Mouse (Mus musculus) small intestine, adult 2 months (tissue): ENCODE results near the gene Olfr1450. TPM values are rescaled to one million over a fixed set of nuclear protein-coding genes. Genes with fewer than 3 reads are reported as not detected.
"Not testable (repeated sequence)": the region's sequence is repeated elsewhere in the genome, so short reads cannot be mapped to it uniquely, and the experiment has no call there.

Source experiments
- H3K27ac ChIP-seq: fragments of 200-500 bp; 2 replicates; pipeline ENCODE4 v1.5.1; 2012; ENCODE audit warnings: low read depth, low read length, control low read depth, inconsistent platforms; ENCODE audit not compliant: insufficient read depth
- H3K27me3 ChIP-seq: fragments of 200-500 bp; 2 replicates; pipeline ENCODE4 v1.6.1; 2012; ENCODE audit warnings: mild to moderate bottlenecking, moderate library complexity, low read length, inconsistent platforms; ENCODE audit not compliant: control insufficient read depth, insufficient read depth
- H3K36me3 ChIP-seq: fragments of 200-500 bp; 2 replicates; pipeline ENCODE4 v1.6.1; 2012; ENCODE audit warnings: mild to moderate bottlenecking, low read length, control low read depth, inconsistent platforms; ENCODE audit not compliant: control insufficient read depth, insufficient read depth
- H3K4me1 ChIP-seq: fragments of 200-500 bp; 2 replicates; pipeline ENCODE4 v1.6.1; 2012; ENCODE audit warnings: low read length, inconsistent platforms, mixed read lengths; ENCODE audit not compliant: control insufficient read depth, insufficient read depth, insufficient read length
- H3K4me3 ChIP-seq: fragments of 200-500 bp; 2 replicates; pipeline ENCODE4 v1.5.1; 2012; ENCODE audit warnings: low read depth, mild to moderate bottlenecking, control low read depth, inconsistent platforms, low read length, moderate library complexity
- CTCF ChIP-seq: fragments of 200-500 bp; IDR thresholded peaks from 2 replicates; pipeline ENCODE4 v1.5.1; 2012; ENCODE audit warnings: low read depth, mild to moderate bottlenecking, control low read depth, inconsistent platforms, low read length, moderate library complexity, mixed read lengths; ENCODE audit not compliant: insufficient replicate concordance, insufficient read length; ENCODE audit errors: extremely low read depth
- POLR2A ChIP-seq: fragments of 200-500 bp; IDR thresholded peaks from 2 replicates; pipeline ENCODE4 v1.6.1; 2012; ENCODE audit warnings: low read depth, mild to moderate bottlenecking, control low read depth, inconsistent platforms, low read length, moderate library complexity
- WGBS: fragments of 180-500 bp; shearing (Covaris S2); methylation state at CpG from one replicate; pipeline ENCODE4 v1.1.7; 2018; 5-methylcytosine and 5-hydroxymethylcytosine counted together
- polyA plus RNA-seq: library from polyadenylated mRNA; depleted of rRNA; stranded (reverse); fragments of >200 nt; gene quantifications from 2 replicates; pipeline ENCODE4 v1.2.3, GENCODE M21; 2012; rRNA removed

Olfr1450 gene
- polyA plus RNA-seq = not detected in 2 replicates

DNA sequence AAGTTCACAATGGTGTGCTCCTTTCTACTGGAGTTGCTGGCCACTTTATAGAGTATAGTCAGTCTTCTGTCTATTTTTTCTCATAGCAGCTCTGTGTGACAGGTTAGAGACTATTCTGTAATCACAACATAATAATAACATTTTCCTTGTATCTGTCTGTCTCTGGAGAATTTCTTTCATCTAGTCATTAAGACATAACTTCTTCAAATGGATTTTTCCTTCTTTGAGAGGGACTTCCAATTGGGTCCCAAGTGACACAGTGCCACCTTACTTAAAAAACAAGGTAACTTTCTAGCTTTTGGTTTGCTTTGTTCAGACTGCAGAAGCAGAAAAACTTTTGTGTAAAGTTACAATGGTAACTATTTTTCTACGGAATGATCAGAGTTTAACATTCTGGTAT, at the start of gene Olfr1450:
TSS of gene Olfr1450 (plus strand) at position 301 of the 400 bp plus-strand sequence.
- Histone ChIP-seq H3K4me3 (no peak within 1 kb of the TSS), H3K36me3 (no peaks in the 10 kb centered on the region), H3K27ac (no peak within 1 kb of the TSS), H3K27me3 (no peaks in the 10 kb centered on the region), H3K4me1 (no peaks in the 10 kb centered on the region)
- TF ChIP-seq POLR2A = no peak
- no peak for TF ChIP-seq CTCF
- 88% methylated on average over 1 of the region's 1 CpGs for WGBS

DNA sequence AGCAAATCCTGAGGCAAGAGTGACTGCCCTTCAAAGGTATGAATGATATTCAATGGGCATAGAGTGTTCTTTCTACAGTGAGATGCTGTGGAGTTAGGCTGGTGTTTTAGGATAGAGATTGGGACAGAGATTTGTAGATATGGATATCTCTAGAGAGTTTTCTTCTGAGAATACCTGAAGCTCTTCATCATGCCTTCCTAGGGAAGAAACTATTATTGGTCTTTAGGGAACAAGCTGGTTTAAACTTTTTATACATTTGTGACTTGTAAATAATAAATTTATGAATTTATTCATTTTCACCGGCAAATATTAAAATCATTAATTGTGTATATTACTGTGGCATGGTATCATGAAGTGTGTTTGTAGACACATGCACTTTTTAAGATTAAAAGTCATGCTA, 46.4 kb upstream of the Olfr1450 start, which contains the start of gene Olfr1447:
TSS of gene Olfr1447 (minus strand) at position 101 of the 400 bp plus-strand sequence.
- no peak for TF ChIP-seq CTCF
- no peak for TF ChIP-seq POLR2A
- no peaks in the 10 kb centered on the region for H3K36me3 ChIP-seq
- no peak within 1 kb of the TSS for H3K27ac ChIP-seq
- no peaks in the 10 kb centered on the region for H3K27me3 ChIP-seq
- no peak within 1 kb of the TSS for H3K4me3 ChIP-seq
- no peaks in the 10 kb centered on the region for H3K4me1 ChIP-seq
- 94% methylated on average over 1 of the region's 1 CpGs for WGBS

DNA sequence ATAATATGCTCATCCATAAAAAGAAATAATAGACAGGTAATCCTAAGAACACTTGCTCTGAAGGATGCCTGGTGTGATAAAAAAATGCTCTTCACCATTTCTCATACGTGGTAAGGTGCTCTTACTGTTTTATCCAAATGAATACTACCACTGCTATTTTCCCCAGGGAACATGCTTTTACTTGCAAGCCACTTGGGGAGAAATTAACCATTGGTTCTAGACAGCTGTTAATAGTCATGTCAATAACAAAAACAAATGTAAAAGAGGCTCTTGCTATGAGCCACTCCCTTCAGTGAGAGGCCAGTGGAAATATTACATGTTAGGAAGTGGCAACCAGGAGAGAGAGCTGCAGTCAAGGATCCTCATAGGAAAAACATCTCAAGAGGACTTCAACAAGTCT, 25.7 kb upstream of the Olfr1450 start, which contains the start of gene Olfr1448:
TSS of gene Olfr1448 (minus strand) at position 101 of the 400 bp plus-strand sequence.
- H3K27me3 ChIP-seq = no peaks in the 10 kb centered on the region
- H3K27ac ChIP-seq = no peak within 1 kb of the TSS
- no peaks in the 10 kb centered on the region for H3K36me3 ChIP-seq
- no peak for TF ChIP-seq CTCF
- no peak for TF ChIP-seq POLR2A
- WGBS = 72% methylated on average over 1 of the region's 1 CpGs
- no peak within 1 kb of the TSS for H3K4me3 ChIP-seq
- H3K4me1 ChIP-seq = no peaks in the 10 kb centered on the region

DNA sequence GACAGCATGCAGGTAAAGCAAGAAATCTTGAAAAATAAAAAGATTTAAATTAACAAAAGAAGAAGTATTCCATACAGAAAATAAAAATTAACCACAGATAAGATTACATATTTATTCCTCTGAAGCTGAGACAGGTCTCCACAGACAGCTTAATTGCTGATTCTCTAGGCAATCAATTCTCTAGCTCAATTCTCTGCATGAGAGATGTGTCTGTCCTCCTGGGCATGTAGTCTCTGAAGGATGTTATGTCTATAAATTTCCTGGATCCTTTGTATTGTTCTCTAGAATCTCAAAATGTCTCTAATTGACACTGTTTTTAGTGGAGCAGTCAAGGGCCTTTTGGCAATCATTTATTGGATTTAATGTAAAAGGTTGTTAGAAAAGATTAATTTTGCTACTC, 19.5 kb upstream of the Olfr1450 start, which contains the start of gene Olfr1449:
TSS of gene Olfr1449 (plus strand) at position 301 of the 400 bp plus-strand sequence.
- Histone ChIP-seq H3K4me3 (no peak within 1 kb of the TSS), H3K4me1 (no peaks in the 10 kb centered on the region), H3K27me3 (no peaks in the 10 kb centered on the region), H3K27ac (no peak within 1 kb of the TSS), H3K36me3 (no peaks in the 10 kb centered on the region)
- TF ChIP-seq CTCF (no peak), POLR2A (no peak)

DNA sequence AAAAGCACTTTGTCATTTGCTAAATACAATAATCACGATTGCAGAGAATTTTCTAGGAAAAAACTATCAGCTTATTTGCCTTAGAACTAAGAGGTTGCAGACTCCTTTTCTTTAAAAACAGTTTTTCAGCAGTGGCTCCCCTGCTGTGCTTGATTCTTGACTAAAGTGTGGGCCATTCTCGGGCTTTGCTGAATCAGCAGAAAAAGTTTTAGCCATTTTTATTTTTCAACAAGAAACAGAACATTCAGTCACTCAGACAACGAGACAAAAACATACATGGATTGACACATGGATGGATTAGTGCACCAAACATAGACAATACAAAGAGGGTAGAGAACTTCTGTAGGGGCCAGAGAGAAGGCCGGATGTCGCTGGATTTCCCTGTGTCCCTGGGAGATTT, 20.0 kb downstream of the Olfr1450 start:
- not testable (repeated sequence) for H3K27me3 ChIP-seq, H3K4me3 ChIP-seq, H3K27ac ChIP-seq, H3K36me3 ChIP-seq, H3K4me1 ChIP-seq
- WGBS = 78% methylated on average over 5 of the region's 5 CpGs

DNA sequence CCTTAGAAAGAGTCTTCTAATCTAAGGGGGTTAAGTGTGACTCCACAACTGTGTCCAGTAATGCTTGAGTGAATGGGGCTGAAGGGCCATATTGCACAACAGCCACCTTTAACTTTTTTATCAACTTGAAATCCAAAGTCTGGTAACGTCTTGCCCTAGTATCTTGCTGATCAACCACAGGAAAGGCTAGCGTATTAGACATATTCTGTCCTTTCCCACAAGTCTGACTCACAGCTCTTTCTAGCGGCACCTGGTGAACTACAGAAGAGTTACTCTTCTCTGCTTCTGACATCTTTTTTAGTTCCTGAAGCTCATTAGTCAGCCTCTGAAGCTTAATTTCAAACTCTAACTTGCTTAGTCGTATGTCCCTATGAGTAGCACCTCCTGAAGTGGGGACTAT, 42.3 kb downstream of the Olfr1450 start:
- 92% methylated on average over 4 of the region's 4 CpGs for WGBS
- not testable (repeated sequence) for H3K27me3 ChIP-seq, H3K4me3 ChIP-seq, H3K4me1 ChIP-seq, H3K27ac ChIP-seq, H3K36me3 ChIP-seq

DNA sequence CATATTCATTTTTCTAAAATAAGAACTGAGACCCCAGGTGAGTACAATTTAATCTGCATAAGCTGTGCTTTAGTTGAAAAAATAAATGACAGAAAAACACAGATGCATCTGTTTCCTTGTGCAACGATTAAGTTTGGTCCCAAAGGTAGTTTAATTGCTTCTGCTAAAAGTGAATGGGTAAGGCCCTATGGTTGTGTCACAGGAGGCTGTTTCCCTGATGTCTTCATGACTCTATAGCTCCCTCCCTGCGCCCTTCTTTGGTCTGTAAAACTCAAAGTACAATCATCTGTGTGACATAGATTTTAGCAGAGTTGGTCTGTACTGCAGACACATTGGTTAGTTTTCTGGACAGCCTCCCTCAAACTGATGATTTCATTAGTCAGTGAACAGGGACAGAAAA, 44.7 kb downstream of the Olfr1450 start, which contains the start of gene Olfr1451:
TSS of gene Olfr1451 (plus strand) at position 301 of the 400 bp plus-strand sequence.
- no peaks in the 10 kb centered on the region for H3K27me3 ChIP-seq
- H3K27ac ChIP-seq = no peak within 1 kb of the TSS
- TF ChIP-seq POLR2A = no peak
- no peaks in the 10 kb centered on the region for H3K4me1 ChIP-seq
- H3K36me3 ChIP-seq = no peaks in the 10 kb centered on the region
- 55% methylated on average over 2 of the region's 2 CpGs for WGBS
- no peak within 1 kb of the TSS for H3K4me3 ChIP-seq

Other genes starting within 250 kb of the Olfr1450 start
- gene Cntf, start 184.6 kb upstream of the Olfr1450 start, polyA plus RNA-seq = 0.23 TPM in 1 of 2 replicates, not detected in the other
- gene Zfp91, start 154.1 kb upstream of the Olfr1450 start, polyA plus RNA-seq = 3.3 and 8.0 TPM in 2 replicates
- gene Lpxn, start 154.1 kb upstream of the Olfr1450 start, polyA plus RNA-seq = 2.8 and 4.8 TPM in 2 replicates
- gene Gm5244, start 103.6 kb upstream of the Olfr1450 start, polyA plus RNA-seq = not detected in 2 replicates
- gene Olfr1444, start 93.0 kb upstream of the Olfr1450 start, polyA plus RNA-seq = not detected in 2 replicates
- not detected in 2 replicates for gene Olfr1445, start 66.4 kb upstream of the Olfr1450 start, polyA plus RNA-seq
- gene Olfr1446, start 56.7 kb upstream of the Olfr1450 start, polyA plus RNA-seq = not detected in 2 replicates
- gene Olfr1447, start 46.5 kb upstream of the Olfr1450 start, polyA plus RNA-seq = not detected in 2 replicates
- gene Olfr1448, start 25.8 kb upstream of the Olfr1450 start, polyA plus RNA-seq = not detected in 2 replicates
- gene Olfr1449, start 19.4 kb upstream of the Olfr1450 start, polyA plus RNA-seq = not detected in 2 replicates
- gene Olfr1451, start 44.8 kb downstream of the Olfr1450 start, polyA plus RNA-seq = not detected in 2 replicates
- gene Olfr1453, start 78.1 kb downstream of the Olfr1450 start, polyA plus RNA-seq = not detected in 2 replicates
- not detected in 2 replicates for gene Olfr1454, start 110.4 kb downstream of the Olfr1450 start, polyA plus RNA-seq
- not detected in 2 replicates for gene Olfr1457, start 147.6 kb downstream of the Olfr1450 start, polyA plus RNA-seq
- not detected in 2 replicates for gene Olfr1458, start 156.5 kb downstream of the Olfr1450 start, polyA plus RNA-seq
- gene Olfr1459, start 199.3 kb downstream of the Olfr1450 start, polyA plus RNA-seq = not detected in 2 replicates
- gene Olfr1461, start 212.7 kb downstream of the Olfr1450 start, polyA plus RNA-seq = not detected in 2 replicates
- not detected in 2 replicates for gene Olfr1462, start 235.5 kb downstream of the Olfr1450 start, polyA plus RNA-seq